Mouse (Mus musculus) spleen, adult 2 months (tissue): Measurements from ENCODE around the gene Scarf1.

Experiments used
- CTCF ChIP-seq: fragments of 200-500 bp; IDR thresholded peaks from 2 replicates; pipeline ENCODE4 v1.5.1; 2011; ENCODE audit warnings: mild to moderate bottlenecking, inconsistent platforms; ENCODE audit not compliant: insufficient read depth, insufficient read length, insufficient replicate concordance; ENCODE audit errors: extremely low read depth
- POLR2A ChIP-seq: fragments of 200-500 bp; IDR thresholded peaks from 2 replicates; pipeline ENCODE4 v1.6.1; 2011; ENCODE audit warnings: low read depth, low read length, inconsistent platforms

GRCm38 (mm10) chr11:75568115-75568511 is 54.8 kb downstream of the Scarf1 start:
- TF ChIP-seq CTCF (no peak), POLR2A (no peak)
